Mouse (Mus musculus) olfactory bulb, adult 2 months (tissue): ENCODE measurements around the gene Bsnd.

Experiments
- CTCF ChIP-seq: fragments of 200-500 bp; IDR thresholded peaks from 2 replicates; pipeline ENCODE4 v1.5.1; 2012; ENCODE audit warnings: low read depth, mild to moderate bottlenecking, low read length, moderate library complexity; ENCODE audit not compliant: insufficient read depth
- POLR2A ChIP-seq: fragments of 200-500 bp; IDR thresholded peaks from 2 replicates; pipeline ENCODE4 v1.6.1; 2012; ENCODE audit warnings: mild to moderate bottlenecking, low read depth, low read length, moderate library complexity; ENCODE audit not compliant: insufficient read depth

DNA sequence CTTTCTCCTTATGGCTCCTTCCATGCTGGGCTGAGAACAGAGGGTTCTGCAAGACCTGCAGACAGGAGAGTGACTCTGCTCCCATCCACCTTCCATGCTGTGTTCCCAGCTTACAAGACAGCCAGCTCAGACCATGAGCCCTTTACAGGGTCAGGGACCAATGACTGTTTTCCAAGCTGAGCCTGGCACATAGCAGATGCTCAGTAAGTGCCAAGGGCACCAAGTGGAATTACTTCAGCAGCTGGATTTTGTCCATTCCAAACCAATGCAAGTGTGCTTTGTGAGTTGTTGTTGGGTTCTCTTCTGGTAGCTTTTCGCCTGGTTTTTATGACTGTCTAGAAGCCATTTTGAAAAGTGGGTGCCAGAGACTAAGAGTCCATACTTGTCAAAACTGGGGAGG is 8.3 kb downstream of the Bsnd start:
- TF ChIP-seq CTCF = no peak
- no peak for TF ChIP-seq POLR2A
